Mouse (Mus musculus): ENCODE data around the gene RPS10-NUDT3. TPM values are rescaled to one million over a fixed set of nuclear protein-coding genes. Genes with fewer than 3 reads are reported as not detected.

RPS10-NUDT3 gene
- total RNA-seq, 2 experiments from 2014 or later: not detected

Other genes with a start within 250 kb of the RPS10-NUDT3 start
- gene Grm4, start 113.8 kb downstream of the RPS10-NUDT3 start, total RNA-seq (2014; fragmentation: Nextera tagmentation): not detected in 2 replicates
- gene Grm4, start 113.8 kb downstream of the RPS10-NUDT3 start, total RNA-seq (2017): not detected in 2 replicates
- gene Hmga1, start 78.7 kb downstream of the RPS10-NUDT3 start, total RNA-seq (2014; fragmentation: Nextera tagmentation): 541 and 637 TPM in 2 replicates
- gene Hmga1, start 78.7 kb downstream of the RPS10-NUDT3 start, total RNA-seq (2017): 232 and 267 TPM in 2 replicates
- 59.2 and 65.2 TPM in 2 replicates for gene AI413582, start 69.5 kb downstream of the RPS10-NUDT3 start, total RNA-seq (2014; fragmentation: Nextera tagmentation)
- gene AI413582, start 69.5 kb downstream of the RPS10-NUDT3 start, total RNA-seq (2017): 34.8 and 42.3 TPM in 2 replicates
- gene Nudt3, start 11.7 kb downstream of the RPS10-NUDT3 start, total RNA-seq (2014; fragmentation: Nextera tagmentation): 95.3 and 120 TPM in 2 replicates
- gene Nudt3, start 11.7 kb downstream of the RPS10-NUDT3 start, total RNA-seq (2017): 173 and 194 TPM in 2 replicates
- 2,240 and 2,398 TPM in 2 replicates for gene Rps10, start 1.4 kb upstream of the RPS10-NUDT3 start, total RNA-seq (2014; fragmentation: Nextera tagmentation)
- gene Rps10, start 1.4 kb upstream of the RPS10-NUDT3 start, total RNA-seq (2017): 2,059 and 2,173 TPM in 2 replicates
- gene Pacsin1, start 20.3 kb upstream of the RPS10-NUDT3 start, total RNA-seq (2014; fragmentation: Nextera tagmentation): not detected in 2 replicates
- 0.43 TPM in 1 of 2 replicates, not detected in the other for gene Pacsin1, start 20.3 kb upstream of the RPS10-NUDT3 start, total RNA-seq (2017)
- not detected in 2 replicates for gene Spdef, start 93.7 kb upstream of the RPS10-NUDT3 start, total RNA-seq (2014; fragmentation: Nextera tagmentation)
- gene Spdef, start 93.7 kb upstream of the RPS10-NUDT3 start, total RNA-seq (2017): not detected in 2 replicates
- gene D17Wsu92e, start 185.4 kb upstream of the RPS10-NUDT3 start, total RNA-seq (2014; fragmentation: Nextera tagmentation): 47.9 and 51.2 TPM in 2 replicates
- 46.3 and 50.6 TPM in 2 replicates for gene D17Wsu92e, start 185.4 kb upstream of the RPS10-NUDT3 start, total RNA-seq (2017)
- gene Snrpc, start 202.9 kb upstream of the RPS10-NUDT3 start, total RNA-seq (2014; fragmentation: Nextera tagmentation): 132 and 184 TPM in 2 replicates
- 117 and 161 TPM in 2 replicates for gene Snrpc, start 202.9 kb upstream of the RPS10-NUDT3 start, total RNA-seq (2017)
- 13.6 and 19.4 TPM in 2 replicates for gene Uhrf1bp1, start 221.2 kb upstream of the RPS10-NUDT3 start, total RNA-seq (2014; fragmentation: Nextera tagmentation)
- 6.7 and 6.9 TPM in 2 replicates for gene Uhrf1bp1, start 221.2 kb upstream of the RPS10-NUDT3 start, total RNA-seq (2017)

Measured in granulocyte monocyte progenitor cell, adult 5-6 weeks (primary cell).